Mouse (Mus musculus) erythroid progenitor cell, adult 5-6 weeks (primary cell): ENCODE data around the gene Mamdc4. TPM values are rescaled to one million over a fixed set of nuclear protein-coding genes. Genes with fewer than 3 reads are reported as not detected.
"Not testable (repeated sequence)": the region's sequence is repeated elsewhere in the genome, so short reads cannot be mapped to it uniquely, and the experiment has no call there.

Experiments
- ATAC-seq: replicated peaks from 2 replicates; pipeline ENCODE4 v1.8.0; 2016; ENCODE audit warnings: moderate number of reproducible peaks, mild to moderate bottlenecking, moderate TSS enrichment, inconsistent platforms; ENCODE audit not compliant: poor library complexity, low FRiP score, severe bottlenecking
- total RNA-seq, 2 experiments: library from RNA; stranded (forward) in 1 of 2; stranded (reverse) in 1 of 2; fragments of 150-400 nt in 1 of 2; fragments of 186-747, 209-891 nt in 1 of 2; gene quantifications; 2 replicates each; pipeline versions ENCODE4 v1.2.3 to v1.2.4; 2015 to 2017; ENCODE audit warnings: low replicate concordance in 2 of 2

Gene Mamdc4
- total RNA-seq, 2 experiments from 2014 or later, result not detected

DNA sequence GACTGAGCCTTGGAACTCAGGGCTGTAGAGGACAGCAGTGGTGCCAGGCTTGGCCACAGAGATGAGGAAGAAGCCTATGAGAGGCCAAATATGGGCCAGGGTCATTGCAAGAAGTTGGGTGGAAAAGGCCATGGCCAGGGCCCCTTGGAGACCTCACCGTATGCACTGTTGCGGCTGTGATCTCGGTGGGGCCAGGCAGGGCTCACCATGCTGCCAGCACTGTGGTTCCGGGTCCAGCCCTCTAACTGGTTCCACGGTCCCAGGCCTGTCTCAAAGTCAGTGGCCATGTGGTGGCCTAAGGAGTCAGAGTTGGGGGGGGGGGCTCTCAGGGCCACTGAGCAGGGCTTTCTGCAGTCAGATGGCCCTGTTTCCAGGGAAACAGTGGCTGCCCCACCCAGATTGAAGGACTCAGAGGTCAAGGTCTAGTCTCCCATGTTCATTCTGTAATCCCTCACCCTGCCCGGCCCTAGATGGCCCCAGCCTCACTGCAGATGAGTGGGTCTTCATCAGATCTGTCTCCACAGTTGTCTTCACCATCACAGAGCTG, 6.1 kb downstream of the Mamdc4 start:
- ATAC-seq, result no peak

DNA sequence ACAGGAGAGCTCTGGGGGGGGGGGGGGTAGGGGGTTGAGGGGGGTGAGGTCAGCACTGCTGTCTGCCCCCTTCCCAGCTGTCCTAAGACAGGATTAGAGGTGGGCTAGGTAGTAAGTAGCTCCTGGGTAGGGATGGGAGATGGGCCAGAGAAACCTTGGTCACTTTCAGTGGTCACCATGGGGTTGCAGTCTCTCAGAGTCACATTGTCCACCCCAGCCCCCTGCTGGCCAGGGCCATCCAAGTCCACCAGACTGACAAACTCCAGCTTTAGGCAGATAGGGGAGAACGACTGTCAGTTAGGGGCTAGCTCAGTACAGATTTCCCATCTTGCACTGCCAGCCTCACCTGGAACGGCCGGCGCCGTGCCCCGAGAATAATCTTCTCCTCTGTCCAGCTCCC, 8.1 kb downstream of the Mamdc4 start:
- no peak for ATAC-seq

DNA sequence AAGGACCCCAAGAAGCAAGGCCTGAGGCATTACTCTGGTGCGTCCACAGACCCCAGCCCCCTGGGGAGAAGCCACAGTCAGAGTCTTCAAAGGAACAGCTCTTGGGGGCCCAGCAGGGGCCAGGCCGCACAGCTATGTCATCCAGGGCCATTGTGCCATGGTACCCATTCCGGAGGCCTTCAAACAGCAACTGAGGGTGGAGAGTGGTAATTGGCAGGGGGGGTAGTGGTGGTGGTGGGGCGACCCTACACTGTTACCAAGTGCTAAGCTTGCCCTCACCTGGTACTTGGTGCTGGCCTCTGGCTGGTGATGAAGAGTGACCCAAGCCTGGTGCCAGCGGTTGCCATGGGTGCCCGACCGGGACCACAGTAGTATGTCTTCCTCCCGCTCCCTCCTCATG, 8.9 kb downstream of the Mamdc4 start:
- ATAC-seq, result no peak

DNA sequence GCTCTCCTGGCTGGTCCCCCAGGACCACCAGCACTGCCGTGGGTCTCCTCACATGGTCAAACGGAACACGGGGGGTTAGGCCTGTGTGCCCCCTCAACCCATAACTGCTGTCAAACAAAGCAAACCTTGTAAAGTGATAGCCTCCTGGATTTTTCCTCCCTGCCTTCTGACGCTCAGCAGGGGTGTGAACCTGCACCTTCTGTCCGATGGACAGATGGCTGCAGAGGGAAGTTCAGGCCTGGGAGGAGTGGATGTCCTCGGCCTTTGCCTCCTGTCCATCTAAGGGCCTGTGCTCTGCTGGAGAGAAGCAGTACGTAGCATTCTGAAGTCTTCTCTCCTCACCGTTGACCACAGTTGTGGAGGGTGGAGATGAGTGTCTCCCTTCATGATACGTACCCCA, 12.7 kb downstream of the Mamdc4 start:
- ATAC-seq, result no peak

DNA sequence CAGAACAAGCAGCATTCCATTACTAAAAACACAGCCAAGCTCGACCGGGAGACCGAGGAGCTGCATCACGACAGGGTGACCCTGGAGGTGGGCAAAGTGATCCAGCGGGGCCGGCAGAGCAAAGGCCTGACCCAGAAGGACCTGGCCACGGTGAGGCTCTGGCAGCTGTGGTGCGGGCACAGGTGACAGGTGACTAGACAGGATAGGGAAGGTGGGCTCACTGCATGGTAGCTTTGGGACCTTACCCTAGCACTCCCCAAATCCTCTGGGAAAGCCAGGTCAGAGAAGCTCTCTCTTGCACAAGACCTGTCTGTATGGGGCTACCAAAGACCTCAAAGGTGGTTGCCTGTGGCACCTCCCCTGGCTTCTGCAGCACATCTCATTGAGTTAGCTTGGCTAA, 14.1 kb downstream of the Mamdc4 start:
- no peak for ATAC-seq

DNA sequence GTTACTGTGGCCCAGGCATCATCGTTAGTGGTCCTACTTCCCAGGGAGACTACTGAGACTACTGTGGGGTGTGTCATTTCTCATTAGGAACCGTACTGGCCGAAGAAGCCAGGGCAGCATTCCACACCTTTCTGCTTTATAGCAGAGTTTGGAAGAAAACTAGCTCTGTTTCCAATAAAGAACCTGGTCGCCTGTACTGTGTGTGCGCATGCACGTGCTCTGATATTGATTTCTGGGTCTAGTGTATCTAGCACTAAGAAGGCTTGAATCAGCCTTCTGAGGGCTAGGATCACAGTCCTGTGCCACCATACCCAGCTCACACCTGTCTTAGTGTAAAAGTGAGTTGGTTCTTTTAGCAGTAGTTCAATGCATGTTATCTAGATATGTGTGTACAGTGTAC, 15.9 kb downstream of the Mamdc4 start:
- no peak for ATAC-seq

DNA sequence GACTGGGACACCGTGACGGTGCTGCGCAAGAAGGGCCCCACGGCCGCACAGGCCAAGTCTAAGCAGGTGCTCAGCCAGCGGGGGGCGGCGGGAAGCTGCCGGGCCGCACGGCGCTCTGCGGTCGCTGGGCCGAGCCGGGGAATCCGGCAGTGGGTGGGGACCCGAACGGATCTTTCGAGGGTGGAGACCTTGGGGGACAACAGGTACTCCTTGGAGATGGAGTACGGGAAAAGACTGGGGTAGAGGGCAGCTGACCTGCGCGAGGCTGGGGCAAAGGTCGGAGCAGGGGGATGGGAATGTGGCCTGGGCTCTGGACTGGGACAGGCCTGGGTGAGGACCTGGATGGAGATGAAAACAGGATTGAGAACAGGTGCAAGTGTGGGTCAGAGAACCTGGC, 16.7 kb downstream of the Mamdc4 start:
- peak; percentile 32 for ATAC-seq

DNA sequence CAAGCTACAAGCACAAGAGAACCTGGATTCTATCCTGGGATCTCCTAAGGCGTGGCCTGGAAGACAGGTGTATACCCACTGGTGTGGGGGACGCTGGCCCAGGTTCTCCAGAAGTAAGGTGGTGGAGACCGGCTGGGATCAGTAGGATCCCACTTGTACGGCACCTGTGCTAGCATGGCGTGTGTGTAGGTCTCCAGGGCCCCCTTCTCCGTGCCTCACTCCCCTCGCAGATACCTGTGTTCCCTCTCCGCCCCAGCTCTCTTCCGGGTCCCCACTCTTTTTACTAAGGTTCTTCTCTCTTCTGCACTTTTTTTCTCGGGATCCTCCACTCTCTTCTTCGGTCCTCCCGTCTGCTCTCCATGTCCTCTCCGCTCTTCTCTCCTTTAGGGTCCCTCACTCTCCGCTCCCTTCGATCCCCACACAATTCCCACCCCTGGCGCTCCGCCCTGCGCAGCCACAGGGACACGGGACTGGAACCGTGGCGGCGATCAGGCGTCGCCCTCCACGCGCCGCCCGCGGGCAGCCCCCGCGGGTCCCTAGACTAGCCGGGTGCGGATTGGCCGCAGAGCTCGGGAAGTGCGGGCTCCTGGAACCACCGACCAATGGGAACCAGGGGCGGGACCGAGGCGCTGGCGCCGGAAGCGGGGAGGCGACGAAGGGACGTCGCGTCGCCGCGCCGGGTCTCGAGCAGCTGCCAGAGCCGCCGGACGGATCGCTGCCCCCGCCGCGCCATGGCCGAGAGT, 17.3 kb downstream of the Mamdc4 start, which contains the start of gene Edf1:
Gene Edf1, plus strand, starts transcription at position 627 of the 743 bp plus-strand sequence.
- ATAC-seq, result peak; percentile 99

DNA sequence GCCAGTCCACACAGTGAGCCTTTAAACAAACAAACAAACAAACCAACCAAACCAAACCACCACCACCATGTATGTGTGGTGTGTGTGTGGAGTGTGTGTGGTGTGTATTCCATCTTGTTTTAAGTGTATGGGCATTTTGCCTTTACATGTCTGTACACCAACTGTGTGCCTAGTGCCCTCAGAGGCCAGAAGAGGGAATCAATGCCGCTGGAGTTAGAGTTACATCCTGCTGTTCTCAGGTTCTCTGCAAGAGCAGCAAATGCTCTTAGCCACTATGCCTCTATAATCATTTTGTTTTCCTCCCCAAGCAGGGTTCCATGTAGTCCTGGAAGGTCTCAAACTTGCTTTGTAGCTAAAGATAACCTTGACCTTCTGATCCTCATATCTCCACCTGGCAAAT, 18.3 kb downstream of the Mamdc4 start:
- ATAC-seq, result no peak

DNA sequence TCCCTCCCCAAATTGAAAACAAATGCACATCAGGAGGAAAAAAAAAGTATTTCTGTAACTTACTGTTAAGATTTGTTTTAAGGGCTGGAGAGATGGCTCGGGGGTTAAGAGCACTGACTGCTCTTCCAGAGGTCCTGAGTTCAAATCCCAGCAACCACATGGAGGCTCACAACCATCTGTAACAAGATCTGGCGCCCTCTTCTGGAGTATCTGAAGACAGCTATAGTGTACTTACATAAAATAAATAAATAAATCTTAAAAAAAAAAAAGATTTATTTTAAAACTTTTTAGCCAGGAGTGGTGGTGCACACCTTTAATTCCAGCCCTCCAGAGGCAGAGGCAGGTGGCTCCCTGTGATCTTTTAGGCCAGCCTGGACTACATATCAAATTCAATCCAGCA, 19.2 kb downstream of the Mamdc4 start:
- ATAC-seq, result not testable (repeated sequence)

DNA sequence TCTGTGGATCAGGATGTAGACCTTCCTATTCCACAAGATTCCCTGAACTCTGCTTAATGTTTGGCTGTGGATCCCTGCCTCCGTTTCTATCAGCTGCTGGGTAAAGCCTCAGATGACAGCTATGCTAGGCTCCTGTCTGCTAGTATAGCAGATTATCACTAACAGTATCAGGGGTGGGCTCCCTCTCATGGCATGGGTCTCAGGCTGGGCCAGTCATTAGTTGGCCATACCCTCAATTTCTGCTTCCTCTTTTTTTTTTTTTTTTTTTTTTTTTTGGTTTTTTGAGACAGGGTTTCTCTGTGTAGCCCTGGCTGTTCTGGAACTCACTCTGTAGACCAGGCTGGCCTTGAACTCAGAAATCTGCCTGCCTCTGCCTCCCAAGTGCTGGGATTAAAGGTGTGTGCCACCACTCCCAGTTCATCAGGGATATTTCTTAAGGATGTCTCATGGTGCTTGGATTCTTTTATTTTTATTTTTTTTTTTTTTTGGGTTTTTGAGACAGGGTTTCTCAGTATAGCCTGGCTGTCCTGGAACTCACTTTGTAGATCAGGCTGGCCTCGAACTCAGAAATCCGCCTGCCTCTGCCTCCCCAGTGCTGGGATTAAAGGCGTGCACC, 21.4 kb downstream of the Mamdc4 start:
- ATAC-seq, result not testable (repeated sequence)

DNA sequence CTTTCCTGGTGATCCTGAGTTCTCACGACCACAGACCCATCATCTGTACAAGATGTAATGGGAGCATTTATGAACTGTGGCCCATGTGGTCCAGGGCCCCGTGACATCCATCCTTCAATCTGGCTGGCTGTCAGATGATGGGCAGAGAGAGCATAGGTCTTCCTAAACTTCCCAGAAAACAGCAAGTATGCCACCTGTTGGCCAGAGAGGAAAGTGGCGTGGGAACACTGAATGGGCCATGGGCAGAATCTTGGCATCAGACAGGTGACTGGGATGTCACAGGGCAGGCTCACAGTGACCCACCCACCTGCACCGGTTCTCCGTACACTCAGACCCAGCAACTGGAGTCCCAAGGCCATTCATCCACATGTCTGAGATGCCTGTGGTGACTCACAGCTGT, 23.5 kb downstream of the Mamdc4 start:
- ATAC-seq, result no peak

DNA sequence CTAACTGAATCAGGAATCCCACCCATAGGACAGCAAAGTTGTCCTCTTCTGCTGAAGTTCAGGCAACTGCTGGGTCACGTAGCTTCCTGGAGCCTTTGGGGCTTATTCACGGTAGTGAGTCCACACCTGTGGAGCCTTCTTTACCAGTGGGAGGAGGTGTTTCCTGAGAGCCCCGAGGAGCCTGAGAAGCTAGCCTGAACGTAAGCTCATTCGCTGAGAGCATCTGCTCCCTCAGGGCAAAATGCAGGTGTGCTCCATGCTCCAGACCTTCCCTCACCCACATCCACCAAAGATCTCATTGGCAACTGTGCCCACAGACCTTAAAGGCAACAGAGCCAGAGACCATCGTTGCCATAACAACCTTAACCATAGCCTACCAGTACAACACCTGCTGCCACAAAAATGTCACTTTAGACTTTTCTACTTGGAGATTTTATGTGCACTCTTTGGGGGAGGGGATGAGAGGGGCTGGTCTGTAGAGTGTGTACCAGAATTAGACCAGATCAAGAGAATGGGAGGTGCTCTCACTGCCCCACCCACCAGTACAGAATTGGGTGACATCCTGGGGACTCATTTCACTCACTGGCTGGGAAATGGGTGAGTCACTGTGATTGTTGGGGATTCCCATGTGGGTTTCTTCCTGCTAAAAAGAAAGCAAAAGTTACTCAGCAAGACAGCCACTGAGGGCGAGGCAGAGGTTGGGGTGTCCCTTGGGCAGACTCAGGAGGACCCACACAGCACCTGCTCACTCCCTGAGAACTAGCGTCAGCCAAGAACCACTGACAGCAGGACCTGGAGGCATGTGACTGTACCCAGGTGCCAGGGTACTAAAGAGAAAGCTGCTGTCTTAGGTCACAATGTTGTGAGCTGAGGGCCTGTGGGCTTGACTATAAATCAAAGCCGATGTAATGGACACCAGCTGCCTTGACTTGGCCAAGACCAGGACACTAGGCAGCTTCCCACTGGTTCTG, 25.3 kb downstream of the Mamdc4 start:
- no peak for ATAC-seq

DNA sequence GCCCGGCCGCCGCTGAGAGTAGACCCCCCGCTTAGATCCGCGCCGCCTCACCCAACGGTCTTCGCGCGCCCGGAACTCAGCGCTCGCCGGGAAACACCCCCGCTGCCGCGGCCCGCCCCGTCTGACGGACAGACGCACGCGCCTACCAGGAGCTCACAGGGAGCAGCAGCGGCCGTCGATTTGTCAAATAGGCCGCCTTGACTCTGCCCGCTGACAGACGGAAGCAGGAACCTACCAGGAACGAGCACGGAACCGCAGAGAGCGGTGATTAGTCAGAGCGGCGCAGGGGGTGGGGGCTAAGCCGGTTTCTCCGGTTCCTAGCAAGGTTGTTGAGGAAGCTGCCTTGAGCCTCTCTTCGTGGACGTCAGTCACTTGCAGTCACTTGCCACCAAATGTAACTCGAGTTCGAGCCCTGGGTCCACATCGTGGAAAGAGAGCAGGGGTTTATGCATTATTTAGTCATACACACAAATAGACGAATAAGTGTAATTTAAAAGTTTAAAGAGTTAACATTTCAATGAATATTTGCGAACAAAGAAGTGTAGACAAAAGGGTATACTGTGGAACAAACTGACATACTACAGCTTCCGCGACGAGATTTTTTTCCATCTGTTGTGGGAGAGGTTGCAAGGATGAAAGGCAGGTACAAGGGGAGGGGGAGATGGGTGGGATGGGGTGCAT, 27.7 kb downstream of the Mamdc4 start, which contains the start of gene Traf2:
Gene Traf2, minus strand, starts transcription at position 130 of the 681 bp plus-strand sequence.
- ATAC-seq, result peak; percentile 99

DNA sequence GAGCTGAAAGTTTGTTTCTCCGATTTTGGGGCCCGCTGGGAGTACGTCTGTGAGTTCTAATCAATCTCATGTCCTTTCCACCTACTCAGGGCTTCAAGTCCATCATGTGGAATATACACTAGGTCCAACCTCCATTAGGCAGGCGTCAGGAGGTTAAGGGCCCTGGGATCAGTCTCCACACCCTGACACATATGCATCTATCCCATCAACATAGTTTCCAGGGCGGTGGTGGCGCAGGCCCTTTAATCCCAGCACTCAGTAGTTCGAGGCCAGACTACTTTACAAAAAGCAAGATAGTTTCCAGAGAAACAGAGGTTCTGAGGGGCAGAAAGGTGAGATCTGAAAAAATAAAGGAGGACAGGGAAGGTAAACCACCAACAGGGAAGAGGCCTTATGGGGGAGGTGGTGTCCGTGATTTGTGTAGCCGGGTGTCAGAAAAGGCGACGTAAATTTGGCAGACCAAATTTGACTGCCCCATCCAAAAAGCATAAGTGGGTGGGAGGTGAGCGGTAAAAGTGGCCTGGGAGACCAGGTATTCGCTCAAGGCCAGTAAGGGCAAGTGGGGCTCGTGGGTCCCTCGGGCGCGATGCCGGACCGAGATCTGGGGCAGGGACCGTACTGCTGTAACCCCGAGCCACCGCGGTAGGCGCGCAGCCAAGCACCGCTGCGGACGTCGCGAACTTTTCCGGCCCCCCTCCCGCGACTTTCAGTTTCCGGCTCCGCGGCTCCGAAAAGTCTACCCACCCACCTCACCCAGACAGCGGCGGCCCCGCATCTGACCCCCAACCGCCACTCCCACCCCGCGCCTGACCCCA, 28.4 kb downstream of the Mamdc4 start:
- ATAC-seq, result peak; percentile 31; the same call in 1 of the 2 replicates

DNA sequence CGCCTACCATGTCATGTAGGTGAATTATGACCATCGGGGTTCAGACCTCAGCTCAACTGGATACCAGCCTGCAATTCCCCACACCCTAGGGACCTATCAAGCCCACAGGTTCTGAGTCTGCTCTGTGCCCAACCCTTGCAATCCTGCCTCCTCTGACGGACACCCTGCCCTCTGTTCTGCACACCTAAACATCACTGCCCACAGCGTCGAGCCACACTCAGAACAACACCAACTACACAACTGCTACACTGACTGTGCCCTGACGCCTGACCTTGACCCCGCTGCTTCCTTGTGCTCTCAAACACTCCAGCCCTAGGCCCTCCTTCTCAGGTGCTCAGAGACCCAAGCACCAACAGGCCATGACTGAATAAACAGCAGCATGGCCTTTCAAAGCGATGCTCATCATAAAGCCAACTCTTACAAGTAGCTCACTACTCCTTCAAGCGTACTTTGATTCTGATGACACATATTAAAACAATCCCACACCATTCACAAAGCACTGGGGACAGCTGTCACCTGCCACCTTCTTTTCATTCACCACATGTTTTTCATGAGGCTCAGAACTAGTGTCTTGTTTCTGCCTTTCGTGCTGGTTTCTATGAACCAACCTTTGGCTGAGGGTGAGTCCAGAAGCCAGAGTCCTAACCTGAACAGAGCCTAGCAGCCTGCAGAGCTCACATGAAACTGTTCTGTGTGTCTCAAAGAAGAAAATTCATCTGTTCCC, 32.8 kb downstream of the Mamdc4 start:
- no peak for ATAC-seq

DNA sequence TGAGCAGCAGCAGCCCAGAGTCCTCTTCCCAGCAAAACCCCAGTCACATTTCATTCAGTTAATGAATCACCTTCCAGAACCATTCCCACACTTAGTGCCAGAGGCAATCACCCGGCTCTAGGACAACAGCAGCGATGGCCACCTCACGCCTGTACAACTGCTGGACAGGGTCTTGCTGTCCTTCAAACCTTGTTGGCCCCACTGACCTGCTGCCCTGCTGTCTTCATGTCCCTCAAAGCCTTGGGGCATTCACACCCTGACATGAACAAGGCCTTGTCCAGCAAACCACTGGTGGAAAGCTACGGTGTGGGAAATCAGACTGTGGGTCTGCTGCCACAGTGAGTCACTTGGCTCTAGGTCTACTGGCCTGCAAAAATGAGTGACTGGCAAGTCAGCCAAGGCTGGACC, 34.1 kb downstream of the Mamdc4 start:
- ATAC-seq, result no peak

DNA sequence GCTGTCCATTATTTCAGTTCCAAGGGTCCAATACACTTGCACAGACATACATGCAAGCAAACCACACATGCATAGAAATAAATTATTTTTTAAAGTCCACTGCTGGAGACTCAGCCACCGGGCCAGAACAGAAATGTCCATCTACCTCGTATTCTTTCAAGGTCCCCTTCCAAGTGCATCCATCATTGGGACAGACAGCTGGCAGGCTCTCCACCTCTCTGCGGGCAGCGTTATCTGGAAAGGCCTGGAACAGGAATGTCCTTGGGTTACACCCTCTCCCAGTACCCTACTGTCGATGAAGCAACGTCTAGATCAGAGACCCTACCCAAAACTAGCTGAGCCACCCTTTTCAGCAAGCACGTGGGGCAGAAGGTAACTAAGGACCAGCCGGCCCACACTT, 38.1 kb downstream of the Mamdc4 start:
- ATAC-seq, result no peak
